20 mouse cellular contexts compared by ENCODE assay signal in the genomic region with DNA sequence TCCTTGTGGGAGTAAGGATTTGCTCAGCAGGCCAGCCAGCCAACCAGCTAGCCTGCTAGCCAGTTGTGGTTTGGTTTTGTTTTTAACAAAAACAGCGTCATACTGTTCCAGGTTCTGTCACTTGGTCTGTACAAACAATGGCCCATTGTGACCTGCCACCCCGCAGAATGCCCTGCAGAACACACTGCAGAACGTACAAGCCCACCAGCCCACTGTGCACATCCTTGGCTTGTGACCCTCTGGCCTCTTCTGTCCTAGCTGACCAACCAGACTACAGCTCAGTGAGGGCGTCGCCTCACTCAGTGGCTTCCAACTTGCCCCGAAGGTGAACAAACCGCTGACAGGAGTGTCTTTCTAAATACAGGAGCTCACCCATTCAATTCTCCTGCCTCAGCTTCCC. TPM values are rescaled to one million over a fixed set of nuclear protein-coding genes. Genes with fewer than 3 reads are reported as not detected.
DNase-seq lines count a peak whose midpoint lies in the region; ATAC-seq and TF ChIP-seq lines count a peak whose summit lies in the region.
"Had no signal": no experiment of that assay in that cellular context is flagged by ENCODE, and none has a peak within 500 bp of the region (broad histone marks: within the 10 kb centered on the region; RNA-seq: fewer than 3 reads in every experiment).

No protein-coding gene starts in this region.

- TF ChIP-seq EP300 in heart, adult 2 months (IDR thresholded peaks at IDR 0.05; ENCODE audit: insufficient read depth, low read depth, low read length) = no peak

- DNase-seq in heart, adult 2 months = no peak
- DNase-seq in heart, postnatal 25 days (ENCODE audit: low spot score) = no peak
- no peak for DNase-seq in liver
- DNase-seq in yolk sac, embryonic 10.5 days (ENCODE audit: low spot score) = peak; percentile 77
- no peak for DNase-seq in adrenal gland, adult 2 months
- DNase-seq: adrenal gland, postnatal 10 days; cerebellum, adult 18-20 months; gastrocnemius, postnatal 25 days; heart, postnatal 4 days; layer of hippocampus, adult 9-11 months; midbrain, embryonic 14.5 days; thymus, postnatal 25 days had no signal

- H3K4me2 ChIP-seq in liver, embryonic 15.5 days = no peak overlapping the region
- H3K4me2 ChIP-seq in intestine, embryonic 15.5 days (replicated peaks) = peak overlapping the region; percentile 33
- H3K4me2 ChIP-seq: heart, embryonic 12.5 days; limb, embryonic 15.5 days; lung, embryonic 15.5 days had no signal

- H3K36me3 ChIP-seq in heart, adult 2 months (ENCODE audit: control insufficient read depth, insufficient read depth, low read length) = peaks cover 12% of the 10 kb centered on the region
- H3K36me3 ChIP-seq in liver, embryonic 15.5 days (replicated peaks) = no peaks in the 10 kb centered on the region
- 0 out of 2 replicates have a peak, but pooled peaks cover 4% of the 10 kb centered on the region for H3K36me3 ChIP-seq in intestine, embryonic 15.5 days
- H3K36me3 ChIP-seq: lung, embryonic 15.5 days had no signal

- intact Hi-C loops in heart, adult 2 months (cut with DNase I) = no loop called here
- intact Hi-C loops in heart, postnatal 25 days (cut with DNase I) = no loop called here

- H3K9ac ChIP-seq in heart, adult 2 months (ENCODE audit: low read depth, low read length) = no peak overlapping the region
- H3K9ac ChIP-seq in liver, embryonic 15.5 days = no peak overlapping the region
- H3K9ac ChIP-seq in intestine, embryonic 15.5 days = no peak overlapping the region
- H3K9ac ChIP-seq: heart, embryonic 12.5 days; limb, embryonic 15.5 days; lung, embryonic 15.5 days had no signal

- H3K9me3 ChIP-seq in liver, embryonic 15.5 days (replicated peaks) = no peaks in the 10 kb centered on the region
- H3K9me3 ChIP-seq in intestine, embryonic 15.5 days = no peaks in the 10 kb centered on the region
- H3K9me3 ChIP-seq: heart, embryonic 12.5 days; limb, embryonic 15.5 days; lung, embryonic 15.5 days had no signal

- H3K79me2 ChIP-seq in heart, adult 2 months (replicated peaks; ENCODE audit: control insufficient read depth, insufficient read depth, low read length) = peaks cover 4% of the 10 kb centered on the region

- ATAC-seq in liver, embryonic 15.5 days (ENCODE audit: insufficient read depth) = no peak
- peak; percentile 10 for ATAC-seq in intestine, embryonic 15.5 days
- ATAC-seq: hindbrain, embryonic 16.5 days had no signal

- 67% methylated on average over 7 of the region's 7 CpGs for WGBS in heart, adult 2 months
- 66% methylated on average over 7 of the region's 7 CpGs for WGBS in liver, embryonic 15.5 days (ENCODE audit: insufficient replicate concordance)
- WGBS in intestine, embryonic 15.5 days = 49% methylated on average over 7 of the region's 7 CpGs

- peaks cover 37% of the 10 kb centered on the region for H3K4me1 ChIP-seq in heart, adult 2 months (ENCODE audit: control insufficient read depth, insufficient read depth, low read length)
- peaks cover 43% of the 10 kb centered on the region for H3K4me1 ChIP-seq in liver, embryonic 15.5 days (replicated peaks)
- peaks cover 65% of the 10 kb centered on the region for H3K4me1 ChIP-seq in intestine, embryonic 15.5 days (replicated peaks)

- TF ChIP-seq POLR2A in heart, adult 2 months (IDR thresholded peaks at IDR 0.05; ENCODE audit: insufficient read depth, low read depth, low read length) = no peak

- H3K27me3 ChIP-seq in heart, adult 2 months (ENCODE audit: control insufficient read depth, insufficient read depth, low read length) = no peaks in the 10 kb centered on the region
- H3K27me3 ChIP-seq in liver, embryonic 15.5 days = no peaks in the 10 kb centered on the region
- H3K27me3 ChIP-seq in intestine, embryonic 15.5 days (replicated peaks) = no peaks in the 10 kb centered on the region
- H3K27me3 ChIP-seq: CH12.LX; heart, embryonic 12.5 days; limb, embryonic 15.5 days; lung, embryonic 15.5 days had no signal

- TF ChIP-seq CTCF in heart, adult 2 months (IDR thresholded peaks at IDR 0.05) = no peak

- H3K27ac ChIP-seq in heart, adult 2 months = no peak overlapping the region; the same call in 1 of the 2 replicates
- peak overlapping the region; percentile 41; the same call in 1 of the 2 replicates for H3K27ac ChIP-seq in liver, embryonic 15.5 days (replicated peaks)
- H3K27ac ChIP-seq in intestine, embryonic 15.5 days = peak overlapping the region; percentile 67
- H3K27ac ChIP-seq: limb, embryonic 15.5 days; lung, embryonic 15.5 days; macrophage had no signal

- peak overlapping the region; percentile 8; the same call in 1 of the 2 replicates for H3K4me3 ChIP-seq in heart, adult 2 months
- H3K4me3 ChIP-seq in liver, embryonic 15.5 days (replicated peaks) = no peak overlapping the region
- peak overlapping the region; percentile 8; the same call in 1 of the 2 replicates for H3K4me3 ChIP-seq in intestine, embryonic 15.5 days (replicated peaks)
- H3K4me3 ChIP-seq: heart, embryonic 12.5 days; limb, embryonic 15.5 days; lung, embryonic 15.5 days had no signal

RNA-seq across cellular contexts. Expression of gene Slc6a6, which starts 6.4 kb away (rescaled TPM):
- 10 to 100 TPM; 56.4 to 96.9 TPM for total RNA-seq in heart, adult 2 months (2021)
- polyA plus RNA-seq in heart, adult 2 months (2012; rRNA removed) = 86.2 and 118 TPM in 2 replicates
- total RNA-seq in heart, postnatal 25 days (2021) = 100 to 1,000 TPM in 1 of 2 experiments, 10 to 100 TPM in 1; 85.0 to 102 TPM
- polyA plus RNA-seq in liver, embryonic 15.5 days (2015; fragmentation: Nextera tagmentation; extraction: Ambion mirVana) = 19.5 and 20.1 TPM in 2 replicates
- 78.0 and 87.9 TPM in 2 replicates for polyA plus RNA-seq in intestine, embryonic 15.5 days (2015; fragmentation: Nextera tagmentation; extraction: Ambion mirVana)
- 100 to 1,000 TPM; 466 to 626 TPM for total RNA-seq in adrenal gland, adult 2 months (2021)
- 570 and 815 TPM in 2 replicates for polyA plus RNA-seq in adrenal gland, adult 2 months (2012; rRNA removed)
